Mouse (Mus musculus) inflammation-experienced regulatory T-cells, adult 16 weeks (primary cell): ENCODE results near the gene Gm28048. TPM values are rescaled to one million over a fixed set of nuclear protein-coding genes. Genes with fewer than 3 reads are reported as not detected.

ENCODE experiments used
- polyA plus RNA-seq: library from polyadenylated mRNA; unstranded; fragments of 100-300 nt; shearing (Covaris generic); gene quantifications from one replicate; pipeline ENCODE4 v1.2.1, GENCODE M21; 2017

The Gm28048 gene
- polyA plus RNA-seq, result 32.5 TPM

DNA sequence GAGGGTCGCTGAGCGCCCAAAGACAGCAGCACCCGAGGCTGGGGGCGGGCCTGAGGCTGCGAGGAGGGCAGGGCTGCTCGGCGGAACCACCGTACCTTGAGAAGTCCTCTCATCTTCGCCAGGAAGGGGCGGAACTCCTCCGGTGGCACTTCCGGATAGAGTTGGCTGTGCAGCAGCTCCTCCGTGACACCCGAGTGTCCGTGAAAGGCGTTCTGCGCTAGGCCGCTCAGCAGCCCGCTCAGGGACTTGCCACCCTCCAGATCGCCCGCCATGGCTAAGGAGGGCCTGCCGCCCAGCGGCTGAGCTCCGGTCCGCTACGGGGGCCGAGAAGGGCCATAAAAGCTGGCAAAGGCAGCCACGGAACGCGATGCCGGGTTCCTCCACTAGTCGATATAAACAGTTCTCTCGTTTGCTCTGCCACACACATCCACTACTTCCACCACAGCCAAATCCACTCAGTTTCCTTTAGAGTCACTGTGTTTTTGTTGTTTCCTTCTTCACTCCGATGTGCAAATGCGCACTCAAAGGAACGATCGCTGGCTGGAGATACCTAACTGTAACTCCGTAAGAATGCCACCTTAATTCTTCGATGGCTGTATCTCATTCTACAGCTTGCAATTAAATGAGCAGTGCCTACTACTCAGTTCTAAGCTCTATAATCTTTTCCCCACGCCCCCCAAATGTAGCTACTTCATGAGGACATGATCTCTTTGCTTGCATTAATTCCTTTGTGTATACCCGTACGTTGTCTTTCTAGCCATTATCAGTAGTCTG is at the start of gene Gm28048, which contains the start of gene Commd1:
Gene Gm28048 (minus strand): TSS at position 107 of the 774 bp plus-strand sequence.
Gene Commd1 (minus strand): TSS at position 399 of the 774 bp plus-strand sequence.

DNA sequence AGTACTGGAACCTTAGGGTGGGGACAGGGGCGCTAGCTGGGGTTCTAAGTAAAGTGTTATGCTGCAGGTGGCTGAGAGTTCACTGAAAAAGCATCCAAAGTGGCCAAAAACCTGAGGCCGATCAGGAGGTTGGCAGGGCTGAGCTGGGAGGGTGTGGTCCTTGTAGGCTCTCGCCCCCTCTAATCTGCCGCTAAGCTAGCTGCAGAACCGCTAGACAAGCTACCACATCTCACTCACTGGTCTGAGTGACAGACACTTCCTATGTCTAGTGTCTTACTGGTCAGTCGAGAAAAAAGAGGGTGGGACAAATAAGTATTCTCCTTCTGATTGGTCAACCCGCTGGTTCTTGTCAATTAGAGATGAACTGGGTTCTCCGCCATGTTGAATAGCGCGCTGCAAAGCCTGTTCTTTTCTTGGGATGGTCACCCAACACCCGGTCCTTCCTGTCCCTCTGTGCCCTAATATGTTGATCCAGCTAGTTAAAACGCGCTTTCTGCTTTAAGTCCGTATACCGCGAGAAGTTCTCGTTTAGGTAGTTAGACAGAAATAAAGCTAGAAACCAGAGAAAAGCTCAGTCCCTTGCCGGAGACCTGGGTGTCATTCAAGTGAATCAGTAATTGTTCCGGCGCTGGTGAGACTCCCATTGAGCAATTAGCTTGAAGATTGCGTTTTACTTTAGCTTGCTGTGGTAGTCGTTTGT is 25.7 kb upstream of the Gm28048 start, which contains the start of gene Fam161a:
Gene Fam161a (plus strand): TSS at position 51 of the 700 bp plus-strand sequence.

DNA sequence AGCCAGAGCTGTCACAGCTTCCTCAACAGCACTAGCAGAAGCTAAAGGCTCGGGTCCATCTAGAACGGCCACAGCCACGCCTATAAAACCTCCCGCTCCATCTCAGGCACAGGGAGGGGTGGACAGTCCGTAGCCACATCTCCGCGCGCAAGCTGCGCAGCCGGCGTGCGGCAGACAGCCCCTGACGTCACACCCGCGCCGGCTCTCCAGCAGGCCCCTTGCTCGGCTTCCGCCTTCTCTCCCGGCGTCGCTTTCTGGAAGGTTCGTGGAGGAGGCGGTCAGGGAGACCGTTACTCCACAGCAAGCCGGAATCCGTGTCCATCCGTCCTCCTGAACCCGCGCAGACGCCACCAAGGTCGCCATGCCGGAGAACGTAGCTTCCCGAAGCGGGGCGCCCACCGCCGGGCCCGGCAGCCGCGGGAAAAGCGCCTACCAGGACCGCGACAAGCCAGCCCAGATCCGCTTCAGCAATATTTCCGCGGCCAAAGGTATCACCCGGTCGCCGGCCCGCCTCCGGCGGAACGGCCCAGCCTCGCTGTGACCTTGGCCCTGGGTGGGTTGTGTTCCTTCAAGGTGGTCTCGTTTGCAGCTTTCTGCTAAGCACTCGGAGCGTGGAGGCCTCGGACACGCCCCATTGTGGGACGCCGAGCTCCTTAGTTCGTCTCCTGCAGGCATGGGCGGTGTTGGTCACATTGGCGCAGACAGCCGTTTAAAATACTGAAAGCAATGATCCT is 8.7 kb upstream of the Gm28048 start, which contains the start of gene Cct4:
Gene Cct4 (plus strand): TSS at position 127 of the 734 bp plus-strand sequence.

DNA sequence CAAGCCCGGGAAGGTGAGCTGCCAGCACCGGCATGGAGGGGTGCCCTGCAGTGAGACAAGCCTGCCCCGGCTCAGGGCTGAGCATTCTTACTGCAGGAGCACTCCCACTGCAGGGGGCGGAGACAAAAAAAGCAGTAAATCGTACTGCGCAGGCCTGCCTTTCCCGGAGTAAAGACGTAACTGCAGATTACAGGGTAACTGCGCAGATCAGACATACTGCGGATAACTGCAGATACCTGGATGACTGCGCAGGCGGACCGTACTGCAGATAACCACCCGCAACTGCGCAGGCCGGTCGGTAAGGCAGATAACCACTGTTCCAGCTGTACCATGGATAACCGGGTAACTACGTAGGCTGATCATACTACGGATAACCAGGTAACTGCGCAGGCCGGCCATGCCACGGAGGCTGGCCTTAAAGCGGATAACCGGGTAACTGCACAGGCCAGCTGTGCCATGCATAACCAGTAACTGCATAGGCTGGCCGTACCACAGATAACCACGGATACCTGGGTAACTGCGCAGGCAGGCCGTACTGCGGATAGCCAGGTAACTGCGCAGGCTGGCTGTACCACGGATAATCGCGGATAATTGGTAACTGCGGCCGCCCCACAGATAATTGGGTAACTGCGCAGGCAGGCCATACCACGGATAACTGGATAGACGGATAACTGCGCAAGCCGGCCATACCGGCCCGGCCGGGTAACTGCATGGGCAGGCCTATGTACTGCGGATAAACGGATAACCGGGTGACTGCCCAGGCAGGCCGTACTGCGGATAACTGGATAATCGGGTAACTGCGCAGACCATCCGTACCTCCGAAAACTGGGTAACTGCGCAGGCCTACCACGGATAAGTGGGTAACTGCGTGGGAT is 9.8 kb downstream of the Gm28048 start, which contains the start of gene Zrsr1:
Gene Zrsr1 (plus strand): TSS at position 171 of the 875 bp plus-strand sequence.

DNA sequence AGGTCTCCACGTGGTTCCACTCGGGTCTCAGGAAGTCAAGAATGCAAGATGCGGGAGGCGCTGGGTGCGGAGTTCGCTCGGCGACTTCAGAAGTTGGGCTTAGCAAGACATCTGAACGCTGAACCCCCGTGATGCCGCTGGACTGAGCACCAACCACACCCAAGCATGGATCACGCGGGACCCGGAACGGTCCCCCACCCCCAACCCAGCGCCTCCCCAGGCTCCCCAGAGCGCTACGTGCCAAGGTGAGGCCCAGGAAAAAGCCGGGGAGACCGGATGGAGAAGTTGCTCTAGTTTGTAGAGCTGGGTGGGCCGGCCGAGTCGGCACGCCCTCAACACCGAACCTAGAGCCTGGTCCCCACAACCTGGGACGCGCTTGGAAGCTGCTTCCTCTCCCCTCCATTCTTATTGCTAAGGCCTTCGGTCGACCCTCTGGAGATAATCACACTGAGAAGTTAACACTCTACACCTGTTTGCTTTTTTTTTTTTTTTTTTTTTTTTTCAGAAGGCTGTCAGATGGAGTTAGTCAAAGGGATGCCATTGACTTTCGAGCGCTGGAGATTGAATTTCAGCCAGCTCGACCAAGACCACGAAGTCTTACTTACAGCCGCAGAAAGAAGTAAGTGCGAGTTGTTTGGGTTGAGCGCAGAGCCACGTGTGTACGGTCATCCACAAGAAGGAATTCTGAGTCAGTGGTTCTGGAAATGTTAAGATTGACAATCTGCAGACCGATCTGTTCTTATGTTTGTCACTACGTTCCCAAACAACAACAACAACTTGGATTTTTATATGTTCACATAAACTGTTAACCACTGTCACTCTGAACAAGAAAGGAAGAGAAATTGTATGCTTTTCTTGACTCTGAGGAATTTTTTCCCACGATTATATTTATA is 121.3 kb downstream of the Gm28048 start, which contains the start of gene B3gnt2:
Gene B3gnt2 (minus strand): TSS at position 627 of the 893 bp plus-strand sequence.

Other genes starting within 250 kb of the Gm28048 start
- gene B3gnt2, start 121.1 kb downstream of the Gm28048 start, polyA plus RNA-seq, result 22.3 TPM
- 2.8 TPM for gene Zrsr1, start 10.1 kb downstream of the Gm28048 start, polyA plus RNA-seq
- 103 TPM for gene Commd1, start 292 bp upstream of the Gm28048 start, polyA plus RNA-seq
- gene Cct4, start 8.4 kb upstream of the Gm28048 start, polyA plus RNA-seq, result 255 TPM
- 3.2 TPM for gene Fam161a, start 25.4 kb upstream of the Gm28048 start, polyA plus RNA-seq